Mouse (Mus musculus) spleen, postnatal 10 days (tissue): ENCODE results near the gene Lmod2.

Source experiments
- DNase-seq, 2 experiments: peaks; one replicate each; pipeline ENCODE4 v3.0.0; 2021 to 2022; ENCODE audit warnings: low spot score in 2 of 2

Gene Lmod2

GRCm38 (mm10) chr6:24642161-24642560 is 44.6 kb downstream of the Lmod2 start:
- no peak for DNase-seq

- no peak for DNase-seq
Observed at GRCm38 (mm10) chr6:24642960-24643359, 45.4 kb downstream of the Lmod2 start.

GRCm38 (mm10) chr6:24645346-24646053 is 47.9 kb downstream of the Lmod2 start:
- no peak for DNase-seq

- DNase-seq: no peak
Observed at GRCm38 (mm10) chr6:24647103-24647691, 49.6 kb downstream of the Lmod2 start.

- DNase-seq: no peak
Observed at GRCm38 (mm10) chr6:24648403-24648802, 50.8 kb downstream of the Lmod2 start.

- no peak for DNase-seq
Observed at GRCm38 (mm10) chr6:24650719-24651118, 53.2 kb downstream of the Lmod2 start.

GRCm38 (mm10) chr6:24651538-24651937 is 54.0 kb downstream of the Lmod2 start:
- no peak for DNase-seq
